Mouse (Mus musculus) neural tube, embryonic 10.5 days (tissue): ENCODE data around the gene Gpr146.

Experiments
- DNase-seq: peaks from one replicate; pipeline ENCODE4 v3.0.0-alpha.2; 2017; ENCODE audit warnings: low spot score; ENCODE audit errors: extremely low spot score

The Gpr146 gene

GRCm38 (mm10) chr5:139397959-139398753 lies 20.7 kb downstream of the Gpr146 start:
- peak; percentile 84 for DNase-seq

GRCm38 (mm10) chr5:139398786-139399185 lies 21.3 kb downstream of the Gpr146 start:
- DNase-seq, result no peak

- DNase-seq, result no peak
These were observed 22.5 kb downstream of the Gpr146 start for GRCm38 (mm10) chr5:139399991-139400390.

DNA sequence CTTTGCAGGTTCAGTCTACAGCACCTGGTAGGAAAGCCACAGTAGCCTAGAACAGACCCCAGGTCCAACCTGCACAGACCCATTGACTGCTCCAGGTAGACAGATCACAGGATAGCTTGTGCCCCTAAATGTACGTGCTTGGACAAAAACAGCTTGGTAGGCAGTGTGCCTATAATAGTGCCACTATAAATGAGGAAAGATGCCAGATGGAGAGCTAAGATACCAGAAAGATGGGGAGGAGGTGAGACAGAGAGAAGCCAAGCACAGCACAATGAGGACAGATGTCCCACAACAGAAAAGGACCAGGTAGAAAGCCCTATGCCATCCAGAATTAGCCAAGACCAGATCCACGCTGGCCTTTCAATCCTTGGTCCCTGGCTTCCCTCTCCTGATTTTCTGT lies 24.6 kb downstream of the Gpr146 start:
- no peak for DNase-seq

DNA sequence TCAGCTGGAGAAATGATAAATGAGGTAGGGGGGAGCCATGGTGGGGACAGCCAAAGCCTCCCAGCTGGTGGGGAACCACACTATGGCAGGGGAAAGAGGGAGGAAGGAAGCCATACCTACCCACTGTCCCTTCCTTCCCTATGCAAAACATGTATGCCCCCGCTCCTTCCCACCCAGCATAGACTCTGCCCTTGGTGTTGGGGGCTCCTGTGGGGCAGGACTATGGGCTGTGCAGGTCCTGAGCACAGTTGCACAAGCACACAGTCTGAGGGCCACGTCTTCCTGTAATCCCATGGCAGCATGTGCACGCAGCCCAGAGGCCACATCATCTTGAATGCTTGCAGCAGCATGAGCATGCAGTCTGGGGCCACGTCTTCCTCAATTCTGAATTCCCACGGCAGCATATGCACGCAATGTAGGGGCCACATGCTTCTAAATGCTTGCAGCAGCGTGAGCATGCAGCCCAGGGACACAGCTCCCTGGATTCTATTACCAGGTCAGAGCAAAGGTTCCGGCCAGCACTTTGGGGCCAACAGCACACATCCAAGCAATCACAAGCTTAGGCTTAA lies 26.3 kb downstream of the Gpr146 start:
- DNase-seq, result no peak

DNA sequence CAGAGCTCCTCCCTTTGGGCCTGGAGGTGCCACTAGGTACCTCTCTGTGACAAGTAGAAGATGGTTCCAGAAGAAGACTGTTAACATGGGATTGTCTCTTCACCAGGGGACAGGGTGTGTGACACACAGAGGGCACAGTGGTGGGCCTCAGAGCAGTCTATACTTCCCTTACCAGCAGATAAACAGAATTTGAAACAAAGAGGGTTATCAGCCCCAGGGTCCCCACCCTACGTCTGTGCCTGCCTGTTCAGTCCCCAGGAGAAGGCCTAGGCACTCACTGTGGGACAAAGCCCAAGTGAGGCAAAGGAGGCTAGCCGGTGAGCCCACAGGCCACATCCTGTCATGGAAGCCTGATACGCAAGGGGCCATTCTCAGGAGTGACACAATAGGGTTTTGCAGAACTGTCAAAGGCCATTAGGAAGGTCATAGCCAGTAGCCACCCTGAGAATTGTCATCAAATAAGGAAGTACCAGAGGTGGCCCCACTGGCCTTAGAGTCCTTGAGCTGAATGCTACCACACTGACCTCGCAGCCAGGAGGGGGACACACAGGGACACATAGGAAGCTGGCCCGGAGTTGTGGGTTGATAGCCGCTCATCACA lies 27.4 kb downstream of the Gpr146 start, which contains the start of gene C130050O18Rik:
TSS of gene C130050O18Rik (plus strand) at position 480 of the 601 bp plus-strand sequence.
- DNase-seq, result no peak

GRCm38 (mm10) chr5:139405478-139405877 lies 28.0 kb downstream of the Gpr146 start:
- DNase-seq, result no peak

DNA sequence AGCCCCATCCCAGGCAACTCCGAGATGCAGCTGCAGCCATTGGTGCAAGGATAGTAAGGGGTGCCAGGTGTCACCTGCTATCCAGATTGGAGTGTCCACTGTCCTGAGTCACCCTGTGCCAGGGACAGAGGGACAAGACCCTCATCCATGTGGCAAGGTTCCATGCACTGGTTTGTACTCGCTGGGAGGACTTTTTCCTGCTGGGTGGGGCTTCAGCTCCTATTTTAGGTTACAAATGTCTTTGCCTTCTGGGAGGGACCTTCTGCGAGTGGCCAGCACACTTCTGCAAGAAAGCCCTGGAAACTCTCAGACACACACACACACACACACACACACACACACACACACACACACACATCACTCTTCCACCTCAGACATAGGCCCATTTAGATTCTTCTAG lies 28.5 kb downstream of the Gpr146 start:
- DNase-seq, result no peak

DNA sequence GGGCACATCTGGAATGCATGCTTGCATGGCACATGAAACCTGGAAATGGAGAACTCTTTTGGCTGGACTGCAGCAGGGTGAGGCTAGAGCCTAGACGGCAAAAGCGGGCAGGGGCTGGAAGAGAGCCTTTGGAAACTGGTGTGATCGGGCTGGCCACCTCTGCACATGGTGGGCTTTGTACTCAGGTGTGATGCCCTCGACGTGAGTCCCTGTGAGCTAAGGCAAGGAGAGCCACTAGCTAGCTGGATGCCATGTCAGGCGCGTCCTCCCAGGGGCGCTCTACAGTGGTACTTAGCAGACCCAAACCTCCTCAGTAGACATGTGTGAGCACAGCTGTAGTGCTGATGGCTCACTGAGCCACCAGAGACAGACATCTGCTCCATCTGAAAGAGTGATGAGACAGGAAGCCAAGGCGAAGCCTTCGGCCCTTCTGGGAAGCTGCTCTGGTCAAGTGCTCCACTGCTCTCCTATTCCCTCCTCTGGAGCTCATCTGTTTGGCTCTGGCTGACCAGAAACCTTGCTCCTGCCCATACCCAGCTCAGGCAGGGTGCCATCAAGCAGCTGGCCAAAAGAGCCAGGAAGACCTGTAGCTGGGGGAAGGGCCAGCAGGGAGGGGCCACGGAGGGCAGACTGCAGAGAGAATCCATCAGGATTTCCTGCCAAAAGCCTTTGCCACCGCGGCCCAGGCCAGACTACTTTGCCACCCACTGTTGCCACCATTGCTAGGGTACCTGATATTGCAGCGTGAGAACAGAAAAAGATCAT lies 29.8 kb downstream of the Gpr146 start:
- DNase-seq, result no peak

GRCm38 (mm10) chr5:139408511-139408910 lies 31.0 kb downstream of the Gpr146 start:
- DNase-seq, result no peak

GRCm38 (mm10) chr5:139409412-139409811 lies 31.9 kb downstream of the Gpr146 start:
- DNase-seq, result no peak

DNA sequence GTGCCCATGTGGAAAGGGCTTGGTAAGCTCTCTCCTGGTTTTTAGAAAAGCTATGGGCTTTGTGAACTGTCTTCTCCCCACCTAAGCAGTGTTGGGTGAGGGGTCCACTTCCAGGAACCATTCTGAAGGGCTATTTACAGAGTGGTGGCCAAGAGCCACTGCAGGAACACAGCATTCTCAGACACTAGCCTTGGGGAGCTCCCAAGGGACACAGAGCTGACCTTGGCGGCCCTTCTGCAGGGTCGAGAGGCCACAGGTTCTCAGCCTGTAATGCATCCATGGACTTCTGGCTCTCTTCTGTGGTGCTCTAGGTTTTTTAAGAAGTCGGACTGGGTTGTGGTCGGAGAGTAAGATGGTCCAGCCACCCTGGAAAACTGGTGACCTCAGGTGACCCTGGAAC lies 32.6 kb downstream of the Gpr146 start:
- DNase-seq, result no peak

DNA sequence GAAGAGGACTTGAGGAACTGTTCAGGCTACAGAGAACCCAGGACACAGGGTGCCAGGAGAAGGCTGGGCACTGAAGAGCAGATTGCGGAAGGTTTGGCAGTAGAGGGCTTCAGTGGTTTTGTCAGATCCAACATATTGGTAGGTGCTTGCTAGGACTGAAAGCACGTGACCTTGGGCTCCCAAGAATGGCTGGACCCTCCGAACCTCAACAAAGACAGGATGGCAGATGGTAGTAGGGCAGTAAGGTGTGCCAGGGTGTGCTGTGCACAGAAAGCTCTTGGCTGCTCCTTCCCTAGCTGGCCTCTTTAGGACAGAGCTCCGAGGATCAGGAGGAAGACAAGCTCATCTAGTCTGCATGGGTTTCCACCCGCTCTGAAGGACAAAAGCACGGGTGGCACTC lies 33.6 kb downstream of the Gpr146 start:
- no peak for DNase-seq

GRCm38 (mm10) chr5:139411665-139412314 lies 34.3 kb downstream of the Gpr146 start:
- no peak for DNase-seq

- DNase-seq, result no peak
These were observed 36.0 kb downstream of the Gpr146 start for GRCm38 (mm10) chr5:139413545-139413944.

DNA sequence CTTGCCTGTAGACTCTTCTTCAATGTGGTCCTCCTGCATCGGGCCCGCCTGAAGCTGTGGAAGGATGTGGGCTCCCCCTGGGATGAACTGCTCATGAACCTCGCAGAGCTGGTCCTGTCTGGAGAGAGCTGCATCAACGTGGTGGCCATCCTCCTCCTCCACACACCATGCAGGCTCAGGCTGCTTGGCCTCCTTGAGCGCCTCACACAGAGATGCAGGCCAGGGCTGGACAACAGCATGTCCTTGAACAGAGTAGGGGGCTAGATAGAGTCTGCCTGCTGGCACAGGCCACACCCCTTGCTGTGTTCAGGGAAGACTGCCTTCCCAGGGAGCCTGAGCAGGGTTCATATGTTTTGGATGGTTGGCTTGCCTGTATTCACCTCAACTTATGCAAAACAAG lies 37.5 kb downstream of the Gpr146 start:
- no peak for DNase-seq

GRCm38 (mm10) chr5:139416942-139417341 lies 39.4 kb downstream of the Gpr146 start:
- DNase-seq, result no peak

- DNase-seq, result no peak
These were observed 40.0 kb downstream of the Gpr146 start for GRCm38 (mm10) chr5:139417480-139417879.

- no peak for DNase-seq
These were observed 40.6 kb downstream of the Gpr146 start for GRCm38 (mm10) chr5:139418110-139418509.

GRCm38 (mm10) chr5:139418633-139419032 lies 41.1 kb downstream of the Gpr146 start:
- DNase-seq, result no peak
